Mouse (Mus musculus) cerebellum, adult 2 months (tissue): ENCODE data around the gene Rasa3. TPM values are rescaled to one million over a fixed set of nuclear protein-coding genes. Genes with fewer than 3 reads are reported as not detected.

Source experiments
- DNase-seq, 2 experiments: peaks; one replicate each; pipeline ENCODE4 v3.0.0; 2021
- H3K27ac ChIP-seq: fragments of 200-500 bp; 2 replicates; pipeline ENCODE4 v1.5.1; 2012; ENCODE audit warnings: low read length, control low read depth, inconsistent platforms; ENCODE audit not compliant: insufficient read depth
- H3K27me3 ChIP-seq: fragments of 200-500 bp; 2 replicates; pipeline ENCODE4 v1.6.1; 2012; ENCODE audit warnings: inconsistent platforms, mild to moderate bottlenecking, low read length, moderate library complexity; ENCODE audit not compliant: control insufficient read depth, insufficient read depth
- H3K4me1 ChIP-seq: fragments of 200-500 bp; 2 replicates; pipeline ENCODE4 v1.6.1; 2011; ENCODE audit warnings: low read length; ENCODE audit not compliant: control insufficient read depth, insufficient read depth
- H3K4me3 ChIP-seq: fragments of 200-500 bp; replicated peaks from 2 replicates; pipeline ENCODE3; 2011; ENCODE audit warnings: mild to moderate bottlenecking, low read depth, low read length, control low read depth; ENCODE audit not compliant: insufficient read depth
- CTCF ChIP-seq: fragments of 200-500 bp; IDR thresholded peaks from 2 replicates; pipeline ENCODE4 v1.5.1; 2011; ENCODE audit warnings: low read depth, mild to moderate bottlenecking, control low read depth, low read length, moderate library complexity, borderline replicate concordance; ENCODE audit not compliant: insufficient read depth
- POLR2A ChIP-seq: fragments of 200-500 bp; IDR thresholded peaks from 2 replicates; pipeline ENCODE4 v1.6.1; 2011; ENCODE audit warnings: low read length, control low read depth, borderline replicate concordance; ENCODE audit not compliant: insufficient read depth
- WGBS: fragments of 180-500 bp; shearing (Covaris S2); methylation state at CpG from one replicate; pipeline ENCODE4 v1.1.7; 2018; 5-methylcytosine and 5-hydroxymethylcytosine counted together
- polyA plus RNA-seq: library from polyadenylated mRNA; depleted of rRNA; stranded (reverse); fragments of >200 nt; gene quantifications from 2 replicates; pipeline ENCODE4 v1.2.3, GENCODE M21; 2012

Rasa3 gene
- polyA plus RNA-seq, 1 experiment, result 94.9 TPM

GRCm38 (mm10) chr8:13670011-13670471, 7.4 kb downstream of the Rasa3 start:
- TF ChIP-seq CTCF (no peak), POLR2A (no peak)

GRCm38 (mm10) chr8:13668367-13668766, 9.0 kb downstream of the Rasa3 start:
- peaks cover 75% of the 10 kb centered on the region for H3K4me1 ChIP-seq
- 47% methylated on average over 10 of the region's 10 CpGs for WGBS
- H3K27me3 ChIP-seq, result no peaks in the 10 kb centered on the region
- H3K4me3 ChIP-seq, result no peak overlapping the region
- no peak overlapping the region for H3K27ac ChIP-seq
- TF ChIP-seq POLR2A, result no peak
- no peak for TF ChIP-seq CTCF
- DNase-seq, result no peak

More at GRCm38 (mm10) chr8:13670011-13670471, 7.4 kb downstream of the Rasa3 start:
- Histone ChIP-seq H3K27ac (peak overlapping the region; percentile 70), H3K4me3 (no peak overlapping the region), H3K27me3 (no peaks in the 10 kb centered on the region), H3K4me1 (peaks cover 73% of the 10 kb centered on the region)
- DNase-seq, result peak; percentile 72 to 76
- 17% methylated on average over 17 of the region's 17 CpGs for WGBS

GRCm38 (mm10) chr8:13667917-13668316, 9.5 kb downstream of the Rasa3 start:
- H3K27me3 ChIP-seq, result no peaks in the 10 kb centered on the region
- H3K27ac ChIP-seq, result no peak overlapping the region
- 55% methylated on average over 4 of the region's 4 CpGs for WGBS

DNA sequence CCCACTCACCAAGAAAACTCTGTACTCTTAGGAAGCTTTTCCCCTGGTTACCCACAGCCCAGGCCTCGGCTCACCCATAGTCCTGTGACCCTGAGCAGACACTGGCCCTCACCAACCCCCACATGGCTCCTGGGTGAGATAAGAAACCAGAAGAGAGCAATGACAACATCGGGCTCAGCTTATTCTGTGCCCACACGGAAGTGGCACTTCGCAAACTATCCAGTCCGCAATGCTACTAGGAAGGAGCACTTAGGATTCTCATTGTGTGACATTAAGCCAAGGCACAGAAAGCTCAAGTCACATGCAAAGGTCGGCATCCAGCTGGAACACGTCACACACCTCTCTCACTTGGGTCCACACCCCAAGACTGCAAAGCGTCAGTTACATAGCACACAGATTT, 11.5 kb downstream of the Rasa3 start:
- no peak for TF ChIP-seq POLR2A
- TF ChIP-seq CTCF, result no peak
- Histone ChIP-seq H3K27me3 (no peaks in the 10 kb centered on the region), H3K27ac (no peak overlapping the region), H3K4me3 (no peak overlapping the region), H3K4me1 (peaks cover 68% of the 10 kb centered on the region)
- no peak for DNase-seq
- 57% methylated on average over 8 of the region's 8 CpGs for WGBS

More at GRCm38 (mm10) chr8:13667917-13668316, 9.5 kb downstream of the Rasa3 start:
- no peak for DNase-seq
- Histone ChIP-seq H3K4me3 (no peak overlapping the region), H3K4me1 (peaks cover 74% of the 10 kb centered on the region)
- TF ChIP-seq CTCF, result peak; percentile 44; the same call in 1 of the 2 replicates
- TF ChIP-seq POLR2A, result no peak

DNA sequence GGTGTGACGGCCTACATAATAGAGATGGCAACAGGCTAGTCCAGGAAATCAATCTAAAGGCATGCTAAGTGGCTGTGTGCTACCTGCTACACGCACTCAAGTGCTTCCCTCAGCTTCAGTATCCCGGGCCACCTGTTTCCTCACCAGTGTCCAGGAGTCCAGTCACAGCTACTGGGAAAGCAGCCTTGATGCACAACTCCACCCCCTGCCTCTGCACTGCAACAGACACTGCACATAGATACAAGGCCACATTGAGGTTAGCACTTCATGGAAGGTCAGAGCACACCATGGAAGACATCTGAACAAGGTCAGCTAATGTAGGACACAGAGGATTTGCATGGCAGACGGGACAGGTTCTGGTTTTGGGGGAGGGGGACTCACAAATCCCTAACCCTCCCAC, 11.9 kb downstream of the Rasa3 start:
- TF ChIP-seq POLR2A, result no peak
- TF ChIP-seq CTCF, result no peak
- Histone ChIP-seq H3K4me1 (peaks cover 64% of the 10 kb centered on the region), H3K4me3 (no peak overlapping the region), H3K27ac (no peak overlapping the region), H3K27me3 (no peaks in the 10 kb centered on the region)
- 42% methylated on average over 4 of the region's 4 CpGs for WGBS
- no peak for DNase-seq

DNA sequence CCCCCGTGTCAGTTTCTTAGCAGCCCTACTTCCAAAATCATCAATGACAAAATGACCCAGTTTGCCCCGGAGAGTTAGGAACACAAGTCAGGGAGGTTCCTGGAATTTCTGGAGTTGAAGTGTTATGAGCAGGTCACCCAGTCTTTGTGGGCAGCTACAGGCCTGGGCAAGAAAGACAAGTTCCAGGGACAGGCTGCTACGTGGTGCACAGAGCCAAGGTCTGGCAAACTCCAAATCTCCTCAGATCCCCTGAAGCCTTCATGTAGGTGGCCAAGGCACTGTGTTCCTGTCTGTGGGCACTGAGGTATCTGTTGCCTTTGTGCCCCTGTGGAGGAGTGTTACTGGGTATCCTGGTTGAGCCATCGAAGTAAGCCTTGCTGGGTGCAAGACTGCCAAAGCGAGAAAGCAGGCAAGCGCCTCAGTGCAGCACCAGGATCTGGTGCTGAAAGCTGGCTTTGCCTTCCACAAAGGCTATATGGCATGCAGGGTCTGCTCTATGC, 12.6 kb downstream of the Rasa3 start:
- Histone ChIP-seq H3K4me3 (no peak overlapping the region), H3K27me3 (no peaks in the 10 kb centered on the region), H3K27ac (no peak overlapping the region), H3K4me1 (peaks cover 61% of the 10 kb centered on the region)
- no peak for TF ChIP-seq CTCF
- no peak for TF ChIP-seq POLR2A
- WGBS, result 49% methylated on average over 6 of the region's 6 CpGs
- DNase-seq, result no peak

DNA sequence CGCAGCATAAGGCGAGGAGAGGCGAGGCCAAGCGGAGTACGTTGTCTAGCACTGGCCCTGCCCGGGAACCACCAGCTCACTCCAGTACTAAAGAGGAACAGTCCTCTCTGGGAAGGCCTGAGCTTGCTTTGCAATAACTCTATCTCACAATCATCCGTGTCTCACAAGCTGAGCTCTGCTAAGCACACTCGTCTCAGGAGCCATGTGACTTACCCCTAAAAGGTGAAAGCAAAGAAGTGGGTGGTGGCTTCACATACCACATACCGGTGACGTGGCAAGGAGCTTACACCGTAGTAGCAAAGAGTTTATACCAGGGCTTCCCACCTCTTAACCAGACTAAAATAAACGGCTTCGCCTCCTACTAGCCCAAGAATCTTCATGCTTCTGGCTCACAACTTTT, 17.1 kb downstream of the Rasa3 start:
- no peaks in the 10 kb centered on the region for H3K27me3 ChIP-seq
- H3K27ac ChIP-seq, result no peak overlapping the region
- H3K4me1 ChIP-seq, result peaks cover 47% of the 10 kb centered on the region
- 76% methylated on average over 13 of the region's 13 CpGs for WGBS
- H3K4me3 ChIP-seq, result no peak overlapping the region
- DNase-seq, result no peak
- TF ChIP-seq POLR2A (no peak), CTCF (no peak)

- DNase-seq, result peak in 1 of 2 experiments; percentile 59
- 23% methylated on average over 12 of the region's 12 CpGs for WGBS
- no peaks in the 10 kb centered on the region for H3K27me3 ChIP-seq
- H3K27ac ChIP-seq, result 0 out of 2 replicates have a peak overlapping the region, but pooled peaks have one; percentile 25
- H3K4me3 ChIP-seq, result no peak overlapping the region
- no peak for TF ChIP-seq POLR2A
- TF ChIP-seq CTCF, result no peak
- H3K4me1 ChIP-seq, result peaks cover 49% of the 10 kb centered on the region
Observed at GRCm38 (mm10) chr8:13657479-13657878, 19.9 kb downstream of the Rasa3 start.

DNA sequence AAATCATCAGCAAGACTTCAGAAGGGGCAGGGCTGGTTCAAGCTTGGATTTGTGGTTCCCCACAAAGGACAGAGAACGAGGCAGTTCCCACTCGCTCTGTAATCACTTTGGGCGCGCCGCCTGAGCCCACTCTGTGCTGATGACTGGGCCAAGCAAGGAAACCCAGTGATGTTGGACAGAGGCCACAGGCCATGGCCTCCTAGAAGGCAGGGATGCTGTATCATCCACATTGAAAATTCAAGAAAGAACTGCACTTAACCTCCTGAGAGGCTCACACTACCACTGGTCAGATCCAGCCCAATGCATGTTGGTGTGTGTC, 22.4 kb downstream of the Rasa3 start:
- no peaks in the 10 kb centered on the region for H3K27me3 ChIP-seq

More for the DNA sequence above, 22.4 kb downstream of the Rasa3 start:
- Histone ChIP-seq H3K27ac (no peak overlapping the region), H3K4me1 (peaks cover 63% of the 10 kb centered on the region), H3K4me3 (no peak overlapping the region)
- WGBS, result 66% methylated on average over 5 of the region's 5 CpGs
- TF ChIP-seq CTCF (no peak), POLR2A (no peak)
- DNase-seq, result no peak
